Mouse (Mus musculus): Measurements from ENCODE around the gene Farp2. TPM values are rescaled to one million over a fixed set of nuclear protein-coding genes. Genes with fewer than 3 reads are reported as not detected.
A peak's percentile ranks its signal among the peaks of the same experiment; 100 is the strongest.

Gene Farp2
- total and polyA plus RNA-seq, 2 experiments from 2014 or later = 2.9 to 8.8 TPM

- TF ChIP-seq CTCF (IDR thresholded peaks at IDR 0.05; ENCODE audit: low read depth) = no peak
- Histone ChIP-seq H3K9me3 (ENCODE audit: low read length) (no peaks in the 10 kb centered on the region), H3K36me3 (ENCODE audit: insufficient read depth, low read length) (peaks cover 5% of the 10 kb centered on the region), H3K4me3 (ENCODE audit: low read length) (no peak overlapping the region), H3K9ac (replicated peaks; ENCODE audit: low read length) (no peak overlapping the region), H3K4me1 (ENCODE audit: insufficient read depth, low read length) (no peaks in the 10 kb centered on the region), H3K4me2 (ENCODE audit: low read depth, low read length) (no peak overlapping the region), H3K27me3 (ENCODE audit: insufficient read depth, low read length) (no peaks in the 10 kb centered on the region), H3K27ac (no peak overlapping the region)
- ATAC-seq (no peak), DNase-seq (ENCODE audit: low spot score) (no peak)
- WGBS = 77% methylated on average over 3 of the region's 3 CpGs
These were observed 65.2 kb downstream of the Farp2 start for GRCm38 (mm10) chr1:93577066-93577465.

DNA sequence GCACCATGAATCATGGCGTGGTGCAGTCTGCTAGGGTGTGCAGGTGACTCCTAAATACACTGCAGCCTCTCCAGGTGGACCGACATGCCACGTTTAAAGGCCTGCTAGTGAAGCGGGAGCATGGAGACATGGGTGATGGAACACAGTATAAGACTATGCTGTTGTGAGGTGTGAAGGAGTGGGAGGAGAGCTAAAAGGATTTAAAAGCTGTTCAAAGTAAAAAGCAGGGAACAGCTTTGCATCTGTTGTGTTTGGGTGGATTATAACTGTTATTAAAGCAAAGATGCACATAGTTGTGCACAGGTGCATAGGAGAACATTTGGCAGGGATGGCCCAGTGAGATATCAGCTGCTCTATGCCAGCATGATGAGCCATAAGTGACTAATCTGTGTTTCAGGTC lies 66.0 kb downstream of the Farp2 start:
- WGBS = 74% methylated on average over 4 of the region's 4 CpGs
- no peaks in the 10 kb centered on the region for H3K4me1 ChIP-seq (ENCODE audit: insufficient read depth, low read length)
- no peaks in the 10 kb centered on the region for H3K27me3 ChIP-seq (ENCODE audit: insufficient read depth, low read length)
- no peaks in the 10 kb centered on the region for H3K9me3 ChIP-seq (ENCODE audit: low read length)
- TF ChIP-seq CTCF (IDR thresholded peaks at IDR 0.05; ENCODE audit: low read depth) = no peak
- H3K4me2 ChIP-seq (ENCODE audit: low read depth, low read length) = no peak overlapping the region
- ATAC-seq = no peak
- H3K4me3 ChIP-seq (ENCODE audit: low read length) = no peak overlapping the region
- no peak for DNase-seq (ENCODE audit: low spot score)
- peaks cover 5% of the 10 kb centered on the region for H3K36me3 ChIP-seq (ENCODE audit: insufficient read depth, low read length)
- H3K9ac ChIP-seq (replicated peaks; ENCODE audit: low read length) = no peak overlapping the region
- H3K27ac ChIP-seq = no peak overlapping the region

DNA sequence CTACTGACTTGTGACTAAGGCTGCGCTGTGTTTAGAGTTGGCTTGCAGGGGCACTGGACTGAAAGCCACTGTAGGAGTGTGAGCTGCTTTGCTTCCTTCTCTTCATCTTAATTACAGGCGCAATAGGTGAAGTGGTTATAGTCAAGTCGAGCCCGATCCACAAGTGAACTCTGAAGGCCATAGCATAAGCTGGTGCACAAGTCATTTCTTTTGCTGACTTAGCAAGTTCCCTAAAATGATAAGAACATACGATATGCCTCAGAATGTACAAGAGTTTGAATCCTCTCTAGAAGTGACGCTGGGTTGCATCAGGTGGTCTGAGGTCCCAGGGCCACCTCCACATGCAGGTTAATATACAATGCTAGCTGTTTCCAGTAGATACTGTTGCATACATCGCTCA lies 69.7 kb downstream of the Farp2 start:
- Histone ChIP-seq H3K27ac (no peak overlapping the region), H3K9me3 (ENCODE audit: low read length) (peaks cover 2% of the 10 kb centered on the region; the same call in 1 of the 2 replicates), H3K4me2 (ENCODE audit: low read depth, low read length) (no peak overlapping the region), H3K36me3 (ENCODE audit: insufficient read depth, low read length) (peaks cover 5% of the 10 kb centered on the region), H3K4me1 (ENCODE audit: insufficient read depth, low read length) (no peaks in the 10 kb centered on the region), H3K9ac (replicated peaks; ENCODE audit: low read length) (no peak overlapping the region), H3K4me3 (ENCODE audit: low read length) (no peak overlapping the region), H3K27me3 (ENCODE audit: insufficient read depth, low read length) (no peaks in the 10 kb centered on the region)
- DNase-seq (ENCODE audit: low spot score) = no peak
- 98% methylated on average over 7 of the region's 7 CpGs for WGBS
- no peak for ATAC-seq
- TF ChIP-seq CTCF (IDR thresholded peaks at IDR 0.05; ENCODE audit: low read depth) = no peak

DNA sequence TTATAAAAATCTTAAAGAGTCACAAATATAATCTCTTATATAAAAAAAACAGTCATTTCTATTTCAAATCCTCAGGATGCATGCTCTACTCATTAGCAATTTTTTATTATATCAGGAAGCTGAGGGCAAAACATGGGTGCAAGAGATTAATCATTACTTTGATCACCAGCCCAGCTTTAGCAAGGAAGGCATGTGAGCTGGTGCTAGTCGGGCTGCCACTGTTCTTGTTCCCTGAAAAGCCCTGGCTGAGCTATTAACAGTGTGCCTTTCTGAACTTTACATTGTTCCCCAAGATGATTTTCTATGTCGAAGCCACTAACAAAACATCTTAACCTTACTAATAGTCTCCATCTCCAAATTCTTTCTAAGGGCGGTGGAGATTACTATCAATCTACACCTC lies 76.5 kb downstream of the Farp2 start:
- WGBS = 62% methylated on average over 3 of the region's 3 CpGs
- no peak overlapping the region for H3K4me3 ChIP-seq (ENCODE audit: low read length)
- no peak overlapping the region for H3K9ac ChIP-seq (replicated peaks; ENCODE audit: low read length)
- no peaks in the 10 kb centered on the region for H3K4me1 ChIP-seq (ENCODE audit: insufficient read depth, low read length)
- ATAC-seq (no peak), DNase-seq (ENCODE audit: low spot score) (no peak)
- H3K36me3 ChIP-seq (ENCODE audit: insufficient read depth, low read length) = no peaks in the 10 kb centered on the region
- H3K27me3 ChIP-seq (ENCODE audit: insufficient read depth, low read length) = no peaks in the 10 kb centered on the region
- H3K4me2 ChIP-seq (ENCODE audit: low read depth, low read length) = no peak overlapping the region
- H3K9me3 ChIP-seq (ENCODE audit: low read length) = peaks cover 2% of the 10 kb centered on the region
- TF ChIP-seq CTCF (IDR thresholded peaks at IDR 0.05; ENCODE audit: low read depth) = no peak
- H3K27ac ChIP-seq = no peak overlapping the region

GRCm38 (mm10) chr1:93593960-93594359 lies 82.1 kb downstream of the Farp2 start:
- Histone ChIP-seq H3K4me2 (ENCODE audit: low read depth, low read length) (no peak overlapping the region), H3K4me1 (ENCODE audit: insufficient read depth, low read length) (no peaks in the 10 kb centered on the region), H3K36me3 (ENCODE audit: insufficient read depth, low read length) (no peaks in the 10 kb centered on the region), H3K9me3 (ENCODE audit: low read length) (no peaks in the 10 kb centered on the region), H3K27ac (no peak overlapping the region), H3K27me3 (ENCODE audit: insufficient read depth, low read length) (no peaks in the 10 kb centered on the region), H3K4me3 (ENCODE audit: low read length) (no peak overlapping the region), H3K9ac (replicated peaks; ENCODE audit: low read length) (no peak overlapping the region)
- peak; percentile 11; the same call in 1 of the 2 replicates for TF ChIP-seq CTCF (IDR thresholded peaks at IDR 0.05; ENCODE audit: low read depth)
- ATAC-seq (no peak), DNase-seq (ENCODE audit: low spot score) (no peak)

DNA sequence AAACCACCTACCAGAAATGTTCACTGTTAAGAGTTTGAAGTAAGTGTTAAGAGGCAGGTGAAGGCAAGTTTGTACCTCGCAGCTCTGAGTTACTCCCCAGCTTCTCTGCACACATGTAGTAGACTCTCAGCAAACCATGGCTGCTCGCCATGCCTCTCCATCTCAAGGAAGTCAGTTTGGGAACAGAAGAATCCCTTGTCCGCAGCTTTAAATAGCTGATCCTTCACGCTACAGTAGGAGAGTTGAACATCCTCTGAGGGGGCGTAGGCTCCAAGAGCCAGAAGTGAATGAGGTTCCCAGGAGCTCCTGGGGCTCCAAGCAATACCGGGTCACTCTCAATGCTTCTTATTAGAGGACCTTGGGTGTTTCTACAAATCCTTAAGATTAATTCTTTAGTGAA lies 84.0 kb downstream of the Farp2 start:
- no peaks in the 10 kb centered on the region for H3K4me1 ChIP-seq (ENCODE audit: insufficient read depth, low read length)
- H3K9me3 ChIP-seq (ENCODE audit: low read length) = no peaks in the 10 kb centered on the region
- no peaks in the 10 kb centered on the region for H3K36me3 ChIP-seq (ENCODE audit: insufficient read depth, low read length)
- 63% methylated on average over 6 of the region's 6 CpGs for WGBS
- H3K27me3 ChIP-seq (ENCODE audit: insufficient read depth, low read length) = no peaks in the 10 kb centered on the region
- no peak overlapping the region for H3K4me2 ChIP-seq (ENCODE audit: low read depth, low read length)
- DNase-seq (ENCODE audit: low spot score) (no peak), ATAC-seq (no peak)
- no peak overlapping the region for H3K9ac ChIP-seq (replicated peaks; ENCODE audit: low read length)
- H3K27ac ChIP-seq = no peak overlapping the region
- H3K4me3 ChIP-seq (ENCODE audit: low read length) = no peak overlapping the region
- no peak for TF ChIP-seq CTCF (IDR thresholded peaks at IDR 0.05; ENCODE audit: low read depth)

- no peak overlapping the region for H3K4me3 ChIP-seq (ENCODE audit: low read length)
- ATAC-seq (no peak), DNase-seq (ENCODE audit: low spot score) (no peak)
- H3K9ac ChIP-seq (replicated peaks; ENCODE audit: low read length) = no peak overlapping the region
- no peak overlapping the region for H3K4me2 ChIP-seq (ENCODE audit: low read depth, low read length)
- WGBS = 87% methylated on average over 4 of the region's 4 CpGs
- no peak overlapping the region for H3K27ac ChIP-seq
- no peak for TF ChIP-seq CTCF (IDR thresholded peaks at IDR 0.05; ENCODE audit: low read depth)
- H3K36me3 ChIP-seq (ENCODE audit: insufficient read depth, low read length) = no peaks in the 10 kb centered on the region
- no peaks in the 10 kb centered on the region for H3K9me3 ChIP-seq (ENCODE audit: low read length)
- H3K4me1 ChIP-seq (ENCODE audit: insufficient read depth, low read length) = no peaks in the 10 kb centered on the region
- no peaks in the 10 kb centered on the region for H3K27me3 ChIP-seq (ENCODE audit: insufficient read depth, low read length)
These were observed 91.0 kb downstream of the Farp2 start for GRCm38 (mm10) chr1:93602911-93603310.
